Mouse (Mus musculus): ENCODE data around the gene Lag3. TPM values are rescaled to one million over a fixed set of nuclear protein-coding genes. Genes with fewer than 3 reads are reported as not detected.
A peak's percentile ranks its signal among the peaks of the same experiment; 100 is the strongest.

Lag3 gene
- polyA plus RNA-seq, 1 experiment from 2014 or later: 1.3 TPM

GRCm38 (mm10) chr6:124887986-124888385, 23.5 kb downstream of the Lag3 start, which contains the start of gene Cd4:
TSS of gene Cd4 (minus strand) at chr6:124888221.
- H3K9ac ChIP-seq: no peak within 1 kb of the TSS
- 90% methylated on average over 9 of the region's 9 CpGs for WGBS
- H3K4me3 ChIP-seq: no peak within 1 kb of the TSS
- peaks cover 4% of the 10 kb centered on the region; the same call in 1 of the 2 replicates for H3K9me3 ChIP-seq (replicated peaks)
- H3K4me2 ChIP-seq: no peak within 1 kb of the TSS
- H3K27ac ChIP-seq: no peak within 1 kb of the TSS
- no peak for ATAC-seq
- H3K4me1 ChIP-seq: no peaks in the 10 kb centered on the region
- no peaks in the 10 kb centered on the region for H3K36me3 ChIP-seq (ENCODE audit: poor library complexity, severe bottlenecking)
- H3K27me3 ChIP-seq: no peaks in the 10 kb centered on the region

GRCm38 (mm10) chr6:124885956-124886381, 25.5 kb downstream of the Lag3 start:
- H3K9me3 ChIP-seq (replicated peaks): peaks cover 4% of the 10 kb centered on the region; the same call in 1 of the 2 replicates
- H3K27me3 ChIP-seq: no peaks in the 10 kb centered on the region
- no peak for ATAC-seq
- 88% methylated on average over 8 of the region's 8 CpGs for WGBS
- no peak overlapping the region for H3K4me3 ChIP-seq
- H3K27ac ChIP-seq: no peak overlapping the region
- H3K4me1 ChIP-seq: no peaks in the 10 kb centered on the region
- H3K4me2 ChIP-seq: no peak overlapping the region
- H3K9ac ChIP-seq: no peak overlapping the region
- no peaks in the 10 kb centered on the region for H3K36me3 ChIP-seq (ENCODE audit: poor library complexity, severe bottlenecking)

DNA sequence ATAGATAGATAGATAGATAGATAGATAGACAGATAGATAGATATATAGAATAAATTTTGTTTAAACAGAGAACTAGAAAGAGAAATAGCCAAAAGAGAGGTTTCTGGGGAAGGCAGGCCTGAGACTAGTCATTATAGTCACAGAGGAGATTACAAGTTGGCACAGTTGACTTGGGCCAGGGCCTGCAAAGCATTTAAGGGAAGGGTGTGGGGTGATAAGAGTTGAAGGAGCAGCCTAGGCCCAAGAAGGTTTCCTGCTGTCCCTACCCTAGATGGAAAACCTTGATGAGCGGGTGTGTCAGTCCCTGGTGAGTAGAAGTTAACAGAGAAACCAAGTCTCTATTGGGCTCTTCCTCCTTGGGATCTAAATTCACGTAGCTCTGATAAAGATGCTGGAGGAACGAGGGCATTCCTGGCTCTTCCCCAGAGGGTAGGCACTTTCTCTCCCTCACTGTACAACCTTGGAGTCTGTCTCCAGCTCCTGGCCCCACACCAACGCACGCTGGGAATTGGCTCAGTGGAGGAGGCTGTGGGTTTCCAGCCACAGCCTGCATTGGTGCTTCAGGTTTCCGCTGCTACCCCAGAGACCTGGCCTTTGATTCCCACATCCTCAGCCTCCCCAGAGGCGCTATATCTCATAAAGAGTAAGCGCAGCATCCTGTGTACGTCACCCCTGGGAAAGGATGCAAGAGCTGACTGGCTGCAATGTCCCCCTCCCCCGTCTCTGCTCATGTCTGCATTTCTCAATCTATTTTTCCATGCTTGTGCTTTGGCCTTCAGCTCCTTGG, 26.6 kb downstream of the Lag3 start:
- Histone ChIP-seq H3K9me3 (replicated peaks) (peaks cover 4% of the 10 kb centered on the region; the same call in 1 of the 2 replicates), H3K4me2 (no peak overlapping the region), H3K4me3 (no peak overlapping the region), H3K27ac (no peak overlapping the region), H3K36me3 (ENCODE audit: poor library complexity, severe bottlenecking) (no peaks in the 10 kb centered on the region), H3K27me3 (0 out of 2 replicates have a peak, but pooled peaks cover 2% of the 10 kb centered on the region), H3K9ac (no peak overlapping the region), H3K4me1 (no peaks in the 10 kb centered on the region)
- ATAC-seq: no peak
- WGBS: 84% methylated on average over 10 of the region's 10 CpGs

GRCm38 (mm10) chr6:124883351-124883750, 28.2 kb downstream of the Lag3 start:
- Histone ChIP-seq H3K9ac (no peak overlapping the region), H3K9me3 (replicated peaks) (no peaks in the 10 kb centered on the region), H3K4me2 (no peak overlapping the region), H3K36me3 (ENCODE audit: poor library complexity, severe bottlenecking) (no peaks in the 10 kb centered on the region), H3K4me3 (no peak overlapping the region), H3K27ac (no peak overlapping the region), H3K27me3 (0 out of 2 replicates have a peak, but pooled peaks cover 2% of the 10 kb centered on the region), H3K4me1 (no peaks in the 10 kb centered on the region)
- ATAC-seq: no peak
- 68% methylated on average over 10 of the region's 10 CpGs for WGBS

DNA sequence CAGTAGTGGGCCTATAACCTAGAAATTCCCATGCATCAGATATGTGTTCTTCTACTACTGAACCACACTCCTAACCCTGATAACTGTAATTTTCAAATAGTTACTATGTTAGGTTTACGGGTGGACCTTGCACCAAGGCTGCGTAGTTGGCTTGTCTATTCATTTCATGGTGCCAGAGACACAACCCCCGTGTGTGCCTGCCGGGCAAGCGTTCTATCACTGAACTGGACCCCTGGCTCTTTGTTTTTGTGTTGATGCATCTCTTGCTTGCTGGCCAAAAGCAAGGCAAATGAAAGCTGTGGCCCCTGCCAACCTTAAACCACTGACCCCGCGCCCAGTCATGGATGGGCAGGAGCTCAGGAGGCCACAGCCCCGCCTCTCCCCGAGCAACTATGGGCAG, 29.7 kb downstream of the Lag3 start:
- no peak overlapping the region for H3K27ac ChIP-seq
- H3K9me3 ChIP-seq (replicated peaks): no peaks in the 10 kb centered on the region
- H3K4me2 ChIP-seq: no peak overlapping the region
- H3K27me3 ChIP-seq: 0 out of 2 replicates have a peak, but pooled peaks cover 2% of the 10 kb centered on the region
- no peak overlapping the region for H3K9ac ChIP-seq
- no peaks in the 10 kb centered on the region for H3K36me3 ChIP-seq (ENCODE audit: poor library complexity, severe bottlenecking)
- 89% methylated on average over 9 of the region's 9 CpGs for WGBS
- ATAC-seq: no peak
- H3K4me3 ChIP-seq: no peak overlapping the region
- no peaks in the 10 kb centered on the region for H3K4me1 ChIP-seq

DNA sequence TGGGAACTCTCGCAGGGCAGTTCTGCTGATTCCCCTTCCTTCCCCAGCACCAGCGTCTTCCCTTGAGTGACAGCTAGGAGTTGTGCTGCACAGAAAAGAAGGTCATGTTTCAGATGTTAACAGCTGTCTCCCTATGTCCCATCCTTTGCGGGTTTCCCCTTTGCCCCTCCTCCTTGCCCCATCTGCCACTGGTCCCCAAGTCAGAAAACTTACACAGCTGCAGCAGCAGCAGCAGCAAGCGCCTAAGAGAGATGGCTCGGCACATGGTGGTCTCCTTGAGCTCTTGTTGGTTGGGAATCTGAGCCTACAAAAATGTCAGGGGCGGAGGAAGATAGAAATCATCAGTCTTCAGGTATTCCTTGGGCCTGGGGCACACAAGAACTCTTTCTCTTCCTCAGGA, 32.1 kb downstream of the Lag3 start:
- no peak overlapping the region for H3K27ac ChIP-seq
- H3K9ac ChIP-seq: no peak overlapping the region
- no peak overlapping the region for H3K4me3 ChIP-seq
- ATAC-seq: no peak
- no peaks in the 10 kb centered on the region for H3K4me1 ChIP-seq
- no peaks in the 10 kb centered on the region for H3K9me3 ChIP-seq (replicated peaks)
- H3K36me3 ChIP-seq (ENCODE audit: poor library complexity, severe bottlenecking): no peaks in the 10 kb centered on the region
- WGBS: 72% methylated on average over 6 of the region's 6 CpGs
- no peak overlapping the region for H3K4me2 ChIP-seq
- 0 out of 2 replicates have a peak, but pooled peaks cover 2% of the 10 kb centered on the region for H3K27me3 ChIP-seq

GRCm38 (mm10) chr6:124874348-124874747, 37.2 kb downstream of the Lag3 start:
- Histone ChIP-seq H3K9me3 (replicated peaks) (no peaks in the 10 kb centered on the region), H3K9ac (no peak overlapping the region), H3K4me2 (no peak overlapping the region), H3K36me3 (ENCODE audit: poor library complexity, severe bottlenecking) (no peaks in the 10 kb centered on the region), H3K4me3 (no peak overlapping the region), H3K27me3 (no peaks in the 10 kb centered on the region), H3K4me1 (no peaks in the 10 kb centered on the region), H3K27ac (no peak overlapping the region)
- no peak for ATAC-seq
- 52% methylated on average over 3 of the region's 3 CpGs for WGBS

DNA sequence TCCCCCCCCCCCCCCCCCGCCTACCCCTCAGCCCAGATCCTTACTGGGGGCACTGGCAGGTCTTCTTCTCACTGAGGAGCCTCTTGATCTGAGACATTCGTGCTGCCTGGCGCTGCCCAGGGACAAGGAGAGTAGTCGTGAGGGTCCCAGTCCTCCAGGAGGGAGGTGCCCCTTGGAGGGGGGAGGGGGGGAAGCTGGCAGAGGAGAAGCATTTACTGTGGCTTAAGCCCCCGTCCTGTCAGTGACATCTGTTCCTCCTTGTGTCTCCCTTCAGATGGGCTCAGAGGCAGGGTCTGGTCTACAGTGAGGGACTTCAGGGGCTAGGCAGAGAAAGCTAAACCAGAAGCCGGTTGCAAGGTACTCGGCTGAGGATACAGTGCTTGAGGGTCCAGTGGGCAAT, 44.9 kb downstream of the Lag3 start:
- H3K4me2 ChIP-seq: no peak overlapping the region
- H3K4me3 ChIP-seq: no peak overlapping the region
- H3K27ac ChIP-seq: no peak overlapping the region
- H3K36me3 ChIP-seq (ENCODE audit: poor library complexity, severe bottlenecking): no peaks in the 10 kb centered on the region
- ATAC-seq: no peak
- no peaks in the 10 kb centered on the region for H3K27me3 ChIP-seq
- WGBS: 58% methylated on average over 6 of the region's 7 CpGs
- H3K4me1 ChIP-seq: peaks cover 33% of the 10 kb centered on the region
- H3K9ac ChIP-seq: no peak overlapping the region
- H3K9me3 ChIP-seq (replicated peaks): no peaks in the 10 kb centered on the region

DNA sequence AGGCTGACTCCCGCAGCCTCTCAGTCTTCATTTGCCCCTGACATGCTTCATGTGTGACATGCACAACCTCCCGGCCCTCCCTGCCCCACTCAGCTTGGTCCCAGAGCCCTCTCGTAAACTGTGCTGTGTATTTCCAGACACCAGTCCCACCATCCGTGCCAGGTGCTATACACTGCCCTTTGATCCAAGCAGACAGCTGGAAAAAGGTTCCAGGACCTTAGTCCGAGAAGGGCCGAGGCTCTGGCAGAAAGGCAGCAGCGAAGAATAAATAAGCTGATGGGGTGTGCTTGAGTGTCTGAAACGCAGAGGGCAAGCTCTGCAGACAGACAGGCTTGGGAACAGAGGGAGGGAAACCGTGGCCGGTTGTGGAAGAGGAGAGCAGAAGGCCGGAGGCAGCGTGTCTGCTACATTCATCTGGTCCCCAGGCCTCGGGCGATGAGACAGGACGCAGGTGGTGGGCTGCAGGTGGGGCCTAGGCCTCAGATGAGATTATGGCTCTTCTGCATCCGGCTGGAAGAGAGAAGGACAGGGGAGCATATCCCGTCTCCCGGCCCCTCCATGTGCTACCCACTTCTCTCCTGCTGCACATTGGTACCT, 45.6 kb downstream of the Lag3 start:
- Histone ChIP-seq H3K9ac (no peak overlapping the region), H3K9me3 (replicated peaks) (no peaks in the 10 kb centered on the region), H3K27me3 (no peaks in the 10 kb centered on the region), H3K4me1 (peaks cover 40% of the 10 kb centered on the region), H3K4me3 (no peak overlapping the region), H3K27ac (no peak overlapping the region), H3K4me2 (no peak overlapping the region), H3K36me3 (ENCODE audit: poor library complexity, severe bottlenecking) (peaks cover 4% of the 10 kb centered on the region; the same call in 1 of the 2 replicates)
- ATAC-seq: no peak
- 66% methylated on average over 18 of the region's 18 CpGs for WGBS

GRCm38 (mm10) chr6:124863658-124864298, 47.7 kb downstream of the Lag3 start, which contains the start of gene Gpr162:
TSS of gene Gpr162 (minus strand) at chr6:124863983.
- Histone ChIP-seq H3K4me1 (peaks cover 56% of the 10 kb centered on the region), H3K4me3 (peak within 1 kb of the TSS; percentile 62), H3K9me3 (replicated peaks) (no peaks in the 10 kb centered on the region), H3K36me3 (ENCODE audit: poor library complexity, severe bottlenecking) (peaks cover 6% of the 10 kb centered on the region; the same call in 1 of the 2 replicates), H3K27ac (peak within 1 kb of the TSS; percentile 86), H3K27me3 (no peaks in the 10 kb centered on the region), H3K9ac (peak within 1 kb of the TSS; percentile 76), H3K4me2 (peak within 1 kb of the TSS; percentile 69)
- ATAC-seq: peak; percentile 70
- under 1% methylated on average over 34 of the region's 43 CpGs for WGBS

- peak overlapping the region; percentile 62 for H3K4me3 ChIP-seq
- peak; percentile 28 for ATAC-seq
- peaks cover 6% of the 10 kb centered on the region; the same call in 1 of the 2 replicates for H3K36me3 ChIP-seq (ENCODE audit: poor library complexity, severe bottlenecking)
- H3K9me3 ChIP-seq (replicated peaks): no peaks in the 10 kb centered on the region
- peak overlapping the region; percentile 69 for H3K4me2 ChIP-seq
- H3K9ac ChIP-seq: peak overlapping the region; percentile 76
- under 1% methylated on average over 16 of the region's 16 CpGs for WGBS
- H3K27me3 ChIP-seq: no peaks in the 10 kb centered on the region
- peak overlapping the region; percentile 86 for H3K27ac ChIP-seq
- H3K4me1 ChIP-seq: peaks cover 62% of the 10 kb centered on the region
Observed at GRCm38 (mm10) chr6:124863125-124863657, 48.3 kb downstream of the Lag3 start.

Measured in forebrain, embryonic 13.5 days (tissue).